Comparison of ENCODE assay signal across 8 mouse cellular contexts in genomic region chr1:44552371-44552841, GRCm38 (mm10). TPM values are rescaled to one million over a fixed set of nuclear protein-coding genes. Genes with fewer than 3 reads are reported as not detected.
DNase-seq lines count a peak whose midpoint lies in the region; ATAC-seq and TF ChIP-seq lines count a peak whose summit lies in the region.

No protein-coding gene starts in this region.

- H3K9me3 ChIP-seq in embryonic facial prominence, embryonic 12.5 days, result no peaks in the 10 kb centered on the region
- no peaks in the 10 kb centered on the region for H3K9me3 ChIP-seq in midbrain, embryonic 15.5 days

- 9% methylated on average over 15 of the region's 15 CpGs for WGBS in embryonic facial prominence, embryonic 12.5 days
- 11% methylated on average over 15 of the region's 15 CpGs for WGBS in kidney, adult 2 months
- WGBS in midbrain, embryonic 15.5 days, result 5% methylated on average over 15 of the region's 15 CpGs

- no peak for TF ChIP-seq POLR2A in kidney, adult 2 months (IDR thresholded peaks at IDR 0.05; ENCODE audit: low read depth, low read length)

- no peak for TF ChIP-seq CTCF in kidney, adult 2 months (conservative IDR thresholded peaks at IDR 0.05; ENCODE audit: insufficient read depth, insufficient read length, low read depth, low read length)

- H3K36me3 ChIP-seq in embryonic facial prominence, embryonic 12.5 days, result no peaks in the 10 kb centered on the region
- H3K36me3 ChIP-seq in kidney, adult 2 months (ENCODE audit: control insufficient read depth, insufficient read depth, low read length), result no peaks in the 10 kb centered on the region
- H3K36me3 ChIP-seq in midbrain, embryonic 15.5 days (replicated peaks), result no peaks in the 10 kb centered on the region

- no peak for DNase-seq in cerebellum, adult 18-20 months
- peak; percentile 63 for DNase-seq in heart, adult 8-10 months (ENCODE audit: low spot score)
- DNase-seq in kidney, adult 2 months, result peak; percentile 63
- peak; percentile 19 for DNase-seq in liver
- peak; percentile 19 for DNase-seq in testis, postnatal 14 days (ENCODE audit: low spot score)

- peak; percentile 74; the same call in 1 of the 2 replicates for ATAC-seq in cerebellum, adult (ENCODE audit: insufficient number of reproducible peaks, low FRiP score, low TSS enrichment)
- ATAC-seq in embryonic facial prominence, embryonic 12.5 days (ENCODE audit: insufficient number of reproducible peaks, insufficient read depth, low FRiP score, low TSS enrichment), result peak; percentile 49; the same call in 1 of the 2 replicates
- ATAC-seq in midbrain, embryonic 15.5 days (replicated peaks), result peak; percentile 76

- H3K27ac ChIP-seq in embryonic facial prominence, embryonic 12.5 days, result peak overlapping the region; percentile 94
- peak overlapping the region; percentile 73 for H3K27ac ChIP-seq in kidney, adult 2 months (ENCODE audit: insufficient read depth, low read depth, low read length)
- H3K27ac ChIP-seq in midbrain, embryonic 15.5 days, result peak overlapping the region; percentile 36

- H3K9ac ChIP-seq in embryonic facial prominence, embryonic 12.5 days, result peak overlapping the region; percentile 66
- peak overlapping the region; percentile 51 for H3K9ac ChIP-seq in midbrain, embryonic 15.5 days

- H3K27me3 ChIP-seq in embryonic facial prominence, embryonic 12.5 days, result no peaks in the 10 kb centered on the region
- H3K27me3 ChIP-seq in kidney, adult 2 months (replicated peaks; ENCODE audit: control insufficient read depth, insufficient read depth, low read length), result no peaks in the 10 kb centered on the region
- H3K27me3 ChIP-seq in midbrain, embryonic 15.5 days (replicated peaks), result no peaks in the 10 kb centered on the region

- H3K4me2 ChIP-seq in embryonic facial prominence, embryonic 12.5 days (replicated peaks), result peak overlapping the region; percentile 63
- peak overlapping the region; percentile 96 for H3K4me2 ChIP-seq in midbrain, embryonic 15.5 days

- peaks cover 13% of the 10 kb centered on the region for H3K4me1 ChIP-seq in embryonic facial prominence, embryonic 12.5 days
- H3K4me1 ChIP-seq in kidney, adult 2 months (ENCODE audit: control insufficient read depth, insufficient read depth, low read length), result no peaks in the 10 kb centered on the region
- peaks cover 15% of the 10 kb centered on the region for H3K4me1 ChIP-seq in midbrain, embryonic 15.5 days

- peak overlapping the region; percentile 72 for H3K4me3 ChIP-seq in embryonic facial prominence, embryonic 12.5 days
- peak overlapping the region; percentile 57 for H3K4me3 ChIP-seq in kidney, adult 2 months (ENCODE audit: insufficient read depth, low read depth, low read length)
- peak overlapping the region; percentile 66 for H3K4me3 ChIP-seq in midbrain, embryonic 15.5 days

RNA-seq across cellular contexts. Expression of gene Gulp1, which starts 1.1 kb away (rescaled TPM):
- polyA plus RNA-seq in embryonic facial prominence, embryonic 12.5 days (2016; fragmentation: Nextera tagmentation; extraction: Ambion mirVana), result 34.5 TPM in 2 replicates
- total RNA-seq in heart, adult 8-10 months (2022), result 1 to 10 TPM; 3.8 to 8.3 (median 7.0) TPM
- polyA plus RNA-seq in kidney, adult 2 months (2012; rRNA removed), result 3.2 and 3.3 TPM in 2 replicates
- polyA plus RNA-seq in midbrain, embryonic 15.5 days (2015; fragmentation: Nextera tagmentation; extraction: Ambion mirVana), result 6.9 and 7.5 TPM in 2 replicates

Comparison
In these comparisons a context has a peak if more than half of its experiments do, and no peak if none do; other contexts are left out.
1. DNase-seq: peak in heart, adult 8-10 months (single experiment), kidney, adult 2 months (single experiment), liver (single experiment) and testis, postnatal 14 days (single experiment); none in cerebellum, adult 18-20 months (0 of 2).
2. H3K27ac ChIP-seq: peak in every context shown above with its lines; median percentile 94 in embryonic facial prominence, embryonic 12.5 days; 73 in kidney, adult 2 months; 36 in midbrain, embryonic 15.5 days.
3. Peak in every context shown above with its lines, with median percentiles within 50 percentile points of each other: ATAC-seq and H3K4me3 ChIP-seq.